Mouse (Mus musculus) kidney, embryonic 14.5 days (tissue): ENCODE results near the gene Rps21. TPM values are rescaled to one million over a fixed set of nuclear protein-coding genes. Genes with fewer than 3 reads are reported as not detected.
"Not testable (repeated sequence)": the region's sequence is repeated elsewhere in the genome, so short reads cannot be mapped to it uniquely, and the experiment has no call there.

Experiments used
- ATAC-seq: fragments of 200-750 bp; cut with Nextera tagmentation; 2 replicates; pipeline ENCODE4 v1.8.0; 2017; ENCODE audit warnings: moderate number of reproducible peaks, mild to moderate bottlenecking, moderate TSS enrichment, moderate library complexity; ENCODE audit not compliant: low FRiP score, low TSS enrichment
- H3K27ac ChIP-seq: fragments of 300-500 bp; sonication (generic); 2 replicates; pipeline ENCODE4 v1.5.1; 2014; ENCODE audit warnings: low read depth, mild to moderate bottlenecking, low read length, moderate library complexity, mixed read lengths
- H3K27me3 ChIP-seq: fragments of 300-500 bp; sonication (generic); 2 replicates; pipeline ENCODE4 v1.6.1; 2014; ENCODE audit warnings: mild to moderate bottlenecking, low read length; ENCODE audit not compliant: control insufficient read depth, insufficient read depth
- H3K36me3 ChIP-seq: fragments of 300-500 bp; sonication (generic); 2 replicates; pipeline ENCODE4 v1.6.1; 2014; ENCODE audit warnings: low read length, mixed read lengths; ENCODE audit not compliant: control insufficient read depth, insufficient read depth
- H3K4me1 ChIP-seq: fragments of 300-500 bp; sonication (generic); 2 replicates; pipeline ENCODE4 v1.6.1; 2014; ENCODE audit warnings: low read length, mixed read lengths; ENCODE audit not compliant: control insufficient read depth, insufficient read depth
- H3K4me2 ChIP-seq: fragments of 300-500 bp; sonication (generic); replicated peaks from 2 replicates; pipeline ENCODE4 v1.6.1; 2014; ENCODE audit warnings: low read depth, mild to moderate bottlenecking, low read length
- H3K4me3 ChIP-seq: fragments of 300-500 bp; sonication (generic); 2 replicates; pipeline ENCODE4 v1.5.1; 2014; ENCODE audit warnings: mild to moderate bottlenecking, low read length
- H3K9ac ChIP-seq: fragments of 300-500 bp; sonication (generic); 2 replicates; pipeline ENCODE4 v1.6.1; 2014; ENCODE audit warnings: low read depth, mild to moderate bottlenecking, low read length, moderate library complexity
- H3K9me3 ChIP-seq: fragments of 300-500 bp; sonication (generic); 2 replicates; pipeline ENCODE4 v1.6.1; 2016; ENCODE audit warnings: low read length; ENCODE audit not compliant: control insufficient read depth
- WGBS: fragments of 180-500 bp; shearing (Covaris S2); extraction: QIAGEN DNeasy Blood & Tissue Kit; methylation state at CpG from one replicate; pipeline ENCODE4 v1.1.7; 2014; 5-methylcytosine and 5-hydroxymethylcytosine counted together
- polyA plus RNA-seq: library from polyadenylated mRNA; unstranded; fragments of >200 nt; fragmentation: Nextera tagmentation; extraction: Ambion mirVana; gene quantifications from 2 replicates; pipeline ENCODE4 v1.2.1, GENCODE M21; 2014

The Rps21 gene
- polyA plus RNA-seq, 1 experiment from 2014 or later: 730 TPM

GRCm38 (mm10) chr2:180250930-180251611, 6.1 kb upstream of the Rps21 start:
- peak; percentile 84 for ATAC-seq
- Histone ChIP-seq H3K27ac (no peak overlapping the region), H3K4me3 (no peak overlapping the region), H3K36me3 (no peaks in the 10 kb centered on the region), H3K27me3 (no peaks in the 10 kb centered on the region), H3K4me1 (0 out of 2 replicates have a peak, but pooled peaks cover 1% of the 10 kb centered on the region), H3K9ac (no peak overlapping the region), H3K4me2 (no peak overlapping the region), H3K9me3 (no peaks in the 10 kb centered on the region)
- WGBS: 28% methylated on average over 11 of the region's 11 CpGs

GRCm38 (mm10) chr2:180251838-180252237, 5.3 kb upstream of the Rps21 start:
- WGBS: 74% methylated on average over 3 of the region's 3 CpGs

GRCm38 (mm10) chr2:180254436-180255209, 2.6 kb upstream of the Rps21 start:
- Histone ChIP-seq H3K4me1 (peaks cover 11% of the 10 kb centered on the region; the same call in 1 of the 2 replicates), H3K9ac (no peak overlapping the region), H3K27ac (no peak overlapping the region), H3K36me3 (peaks cover 15% of the 10 kb centered on the region), H3K4me2 (no peak overlapping the region), H3K9me3 (no peaks in the 10 kb centered on the region), H3K4me3 (no peak overlapping the region), H3K27me3 (no peaks in the 10 kb centered on the region)
- ATAC-seq: no peak
- WGBS: 82% methylated on average over 5 of the region's 5 CpGs

More at GRCm38 (mm10) chr2:180251838-180252237, 5.3 kb upstream of the Rps21 start:
- H3K9ac ChIP-seq: no peak overlapping the region
- no peak overlapping the region for H3K4me3 ChIP-seq
- no peak for ATAC-seq
- no peaks in the 10 kb centered on the region for H3K9me3 ChIP-seq
- no peak overlapping the region for H3K27ac ChIP-seq
- H3K36me3 ChIP-seq: no peaks in the 10 kb centered on the region
- no peaks in the 10 kb centered on the region for H3K27me3 ChIP-seq
- H3K4me2 ChIP-seq: no peak overlapping the region
- H3K4me1 ChIP-seq: 0 out of 2 replicates have a peak, but pooled peaks cover 4% of the 10 kb centered on the region

- peak overlapping the region; percentile 59 for H3K4me2 ChIP-seq
- H3K36me3 ChIP-seq: peaks cover 25% of the 10 kb centered on the region
- no peaks in the 10 kb centered on the region for H3K9me3 ChIP-seq
- H3K4me3 ChIP-seq: peak overlapping the region; percentile 92; the same call in 1 of the 2 replicates
- H3K27me3 ChIP-seq: no peaks in the 10 kb centered on the region
- no peak overlapping the region for H3K9ac ChIP-seq
- no peak overlapping the region for H3K27ac ChIP-seq
- WGBS: 87% methylated on average over 9 of the region's 9 CpGs
- H3K4me1 ChIP-seq: peaks cover 11% of the 10 kb centered on the region; the same call in 1 of the 2 replicates
- no peak for ATAC-seq
Observed at GRCm38 (mm10) chr2:180255701-180256100, 1.5 kb upstream of the Rps21 start.

GRCm38 (mm10) chr2:180256296-180257000, 729 bp upstream of the Rps21 start:
- Histone ChIP-seq H3K4me3 (peak overlapping the region; percentile 92), H3K9ac (peak overlapping the region; percentile 54), H3K4me1 (peaks cover 11% of the 10 kb centered on the region; the same call in 1 of the 2 replicates), H3K36me3 (peaks cover 31% of the 10 kb centered on the region), H3K27me3 (no peaks in the 10 kb centered on the region), H3K9me3 (no peaks in the 10 kb centered on the region), H3K27ac (peak overlapping the region; percentile 91), H3K4me2 (peak overlapping the region; percentile 59)
- WGBS: 24% methylated on average over 26 of the region's 26 CpGs
- ATAC-seq: peak; percentile 72

- peak overlapping the region; percentile 83 for H3K4me2 ChIP-seq
- H3K36me3 ChIP-seq: peaks cover 48% of the 10 kb centered on the region
- peak overlapping the region; percentile 95 for H3K9ac ChIP-seq
- H3K27me3 ChIP-seq: no peaks in the 10 kb centered on the region
- WGBS: 51% methylated on average over 11 of the region's 11 CpGs
- ATAC-seq: no peak
- no peaks in the 10 kb centered on the region for H3K9me3 ChIP-seq
- H3K27ac ChIP-seq: no peak overlapping the region
- H3K4me3 ChIP-seq: peak overlapping the region; percentile 92
- peaks cover 11% of the 10 kb centered on the region; the same call in 1 of the 2 replicates for H3K4me1 ChIP-seq
Observed at GRCm38 (mm10) chr2:180257963-180258865, 1.0 kb downstream of the Rps21 start.

GRCm38 (mm10) chr2:180258951-180259484, 1.8 kb downstream of the Rps21 start:
- Histone ChIP-seq H3K4me1 (peaks cover 11% of the 10 kb centered on the region; the same call in 1 of the 2 replicates), H3K36me3 (peaks cover 52% of the 10 kb centered on the region)
- H3K9me3 ChIP-seq, H3K9ac ChIP-seq, H3K4me3 ChIP-seq, H3K27me3 ChIP-seq, H3K27ac ChIP-seq, H3K4me2 ChIP-seq, ATAC-seq: not testable (repeated sequence)
- WGBS: 81% methylated on average over 10 of the region's 10 CpGs
